Comparison of ENCODE assay signal across 8 mouse cellular contexts in genomic region chr17:35700371-35700961, GRCm38 (mm10). TPM values are rescaled to one million over a fixed set of nuclear protein-coding genes. Genes with fewer than 3 reads are reported as not detected.
A peak's percentile ranks its signal among the peaks of the same experiment; 100 is the strongest.
DNase-seq lines count a peak whose midpoint lies in the region; ATAC-seq lines count a peak whose summit lies in the region.

No protein-coding gene starts in this region.

- ATAC-seq in hindbrain, embryonic 15.5 days (ENCODE audit: low FRiP score, low read depth) = peak; percentile 59

- 1% methylated on average over 46 of the region's 66 CpGs for WGBS in hindbrain, embryonic 15.5 days

- H3K4me1 ChIP-seq in hindbrain, embryonic 15.5 days (replicated peaks) = peaks cover 69% of the 10 kb centered on the region

- peak overlapping the region; percentile 93 for H3K27ac ChIP-seq in hindbrain, embryonic 15.5 days (replicated peaks)

- H3K27me3 ChIP-seq in hindbrain, embryonic 15.5 days = no peaks in the 10 kb centered on the region

- H3K4me3 ChIP-seq in hindbrain, embryonic 15.5 days = peak overlapping the region; percentile 52

- H3K9me3 ChIP-seq in hindbrain, embryonic 15.5 days = no peaks in the 10 kb centered on the region

- H3K4me2 ChIP-seq in hindbrain, embryonic 15.5 days = peak overlapping the region; percentile 86

- DNase-seq in MN1 (ENCODE audit: low spot score) = peak; percentile 72
- DNase-seq in cerebellum, adult 9-10 months = peak; percentile 86
- DNase-seq in gastrocnemius, adult 18-20 months (ENCODE audit: low spot score) = peak; percentile 81
- peak; percentile 70 for DNase-seq in left cerebral cortex, adult 11 months (ENCODE audit: low spot score)
- DNase-seq in lung, postnatal 14 days = peak; percentile 83
- peak; percentile 74 to 78 for DNase-seq in right cerebral cortex, adult 2 months (ENCODE audit: low spot score in 2 of 2)
- peak; percentile 84 for DNase-seq in urinary bladder, postnatal 36 days (ENCODE audit: low spot score in 2 of 2)

- peaks cover 2% of the 10 kb centered on the region; the same call in 1 of the 2 replicates for H3K36me3 ChIP-seq in hindbrain, embryonic 15.5 days

- peak overlapping the region; percentile 74 for H3K9ac ChIP-seq in hindbrain, embryonic 15.5 days

RNA-seq across cellular contexts. Expression of gene Ddr1, which starts 4.0 kb away (rescaled TPM):
- total RNA-seq in gastrocnemius, adult 18-20 months (2021) = 10 to 100 TPM; 12.4 to 17.1 TPM
- 106 and 110 TPM in 2 replicates for polyA plus RNA-seq in hindbrain, embryonic 15.5 days (2015; fragmentation: Nextera tagmentation; extraction: Ambion mirVana)

RNA-seq across cellular contexts. Expression of gene Gtf2h4, which starts 26.9 kb away (rescaled TPM):
- 10 to 100 TPM; 17.7 to 18.9 TPM for total RNA-seq in gastrocnemius, adult 18-20 months (2021)
- polyA plus RNA-seq in hindbrain, embryonic 15.5 days (2015; fragmentation: Nextera tagmentation; extraction: Ambion mirVana) = 23.7 and 24.8 TPM in 2 replicates

RNA-seq across cellular contexts. Expression of gene Vars2, which starts 33.1 kb away (rescaled TPM):
- total RNA-seq in gastrocnemius, adult 18-20 months (2021) = 10 to 100 TPM in 1 of 2 experiments, 1 to 10 TPM in 1; 9.8 to 13.7 TPM
- 15.9 and 17.8 TPM in 2 replicates for polyA plus RNA-seq in hindbrain, embryonic 15.5 days (2015; fragmentation: Nextera tagmentation; extraction: Ambion mirVana)

RNA-seq across cellular contexts. Expression of gene Mucl3, which starts 57.0 kb away (rescaled TPM):
- not detected for total RNA-seq in gastrocnemius, adult 18-20 months (2021)
- 0.17 TPM in 1 of 2 replicates, not detected in the other for polyA plus RNA-seq in hindbrain, embryonic 15.5 days (2015; fragmentation: Nextera tagmentation; extraction: Ambion mirVana)

Comparison
In these comparisons a context has a peak if more than half of its experiments do, and no peak if none do; other contexts are left out.
1. Peak in every context shown above with its lines: DNase-seq, ATAC-seq, H3K4me3 ChIP-seq and H3K27ac ChIP-seq.